Mouse (Mus musculus) ES-E14 (cell line): ENCODE results near the gene Serpina1e. TPM values are rescaled to one million over a fixed set of nuclear protein-coding genes. Genes with fewer than 3 reads are reported as not detected.
"Not testable (repeated sequence)": the region's sequence is repeated elsewhere in the genome, so short reads cannot be mapped to it uniquely, and the experiment has no call there.

Source experiments
- DNase-seq: peaks from one replicate; pipeline ENCODE4 v3.0.0-alpha.2; 2013; ENCODE audit warnings: low read depth, low spot score
- H3K27ac ChIP-seq: 2 replicates; pipeline ENCODE4 v1.5.1; 2012; ENCODE audit warnings: low read depth, mild to moderate bottlenecking, low read length, moderate library complexity, mixed read lengths; ENCODE audit not compliant: poor library complexity, insufficient read depth, severe bottlenecking
- H3K36me3 ChIP-seq: 2 replicates; pipeline ENCODE4 v1.6.1; 2012; ENCODE audit warnings: mild to moderate bottlenecking, low read length, moderate library complexity, mixed read lengths; ENCODE audit not compliant: control insufficient read depth, poor library complexity, insufficient read depth, severe bottlenecking
- H3K4me1 ChIP-seq, 2 experiments: fragments of 150-350 bp in 1 of 2; sonication (generic) in 1 of 2; 2 replicates each; pipeline ENCODE4 v1.6.1; 2012; ENCODE audit warnings: low read length in 2 of 2, mild to moderate bottlenecking in 1 of 2, mixed read lengths in 1 of 2; ENCODE audit not compliant: control insufficient read depth in 2 of 2, insufficient read depth in 2 of 2, poor library complexity in 1 of 2
- H3K4me3 ChIP-seq, 2 experiments: fragments of 150-350 bp in 1 of 2; sonication (generic) in 1 of 2; 2 replicates each; pipeline ENCODE4 v1.5.1; 2012; ENCODE audit warnings: low read length in 2 of 2, low read depth in 1 of 2, mild to moderate bottlenecking in 1 of 2, mixed read lengths in 1 of 2; ENCODE audit not compliant: insufficient read depth in 1 of 2, poor library complexity in 1 of 2, severe bottlenecking in 1 of 2
- H3K9ac ChIP-seq: 2 replicates; pipeline ENCODE4 v1.6.1; 2012; ENCODE audit warnings: low read depth, mild to moderate bottlenecking, low read length, mixed read lengths; ENCODE audit not compliant: poor library complexity, insufficient read depth, severe bottlenecking
- H3K9me3 ChIP-seq: fragments of 150-350 bp; sonication (generic); 2 replicates; pipeline ENCODE4 v1.6.1; 2012; ENCODE audit warnings: low read depth, mild to moderate bottlenecking, low read length; ENCODE audit not compliant: control insufficient read depth, insufficient read depth
- CHD2 ChIP-seq: IDR thresholded peaks from 2 replicates; pipeline ENCODE4 v1.6.1; 2014; ENCODE audit warnings: mild to moderate bottlenecking, low read depth, low read length, inconsistent platforms
- HCFC1 ChIP-seq: IDR thresholded peaks from 2 replicates; pipeline ENCODE4 v1.6.1; 2012; ENCODE audit warnings: low read length, inconsistent platforms, borderline replicate concordance; ENCODE audit not compliant: insufficient read depth
- MAFK ChIP-seq: IDR thresholded peaks from 2 replicates; pipeline ENCODE4 v1.6.1; 2014; ENCODE audit warnings: mild to moderate bottlenecking, low read depth, low read length, inconsistent platforms; ENCODE audit not compliant: insufficient read depth
- ZNF384 ChIP-seq: IDR thresholded peaks from 2 replicates; pipeline ENCODE4 v1.6.1; 2012; ENCODE audit warnings: low read depth, low read length, inconsistent platforms
- in situ Hi-C, 2 experiments: fragments of 600-800 bp; cut with MboI; formaldehyde crosslinking; loops; one replicate each; pipeline ENCODE4 v1.15.1; 2025; ENCODE audit warnings: low sequenced_read_pairs in 2 of 2, inconsistent platforms in 1 of 2; ENCODE audit not compliant: unreplicated experiment in 2 of 2
- total RNA-seq: library from RNA; depleted of rRNA; stranded (reverse); fragments of 300-350 nt; gene quantifications from 2 replicates; pipeline ENCODE4 v1.2.3, GENCODE M21; 2012

Serpina1e gene
- total RNA-seq, 1 experiment: not detected

GRCm38 (mm10) chr12:103961716-103962115 is 2.9 kb upstream of the Serpina1e start:
- no peak for TF ChIP-seq ZNF384
- TF ChIP-seq CHD2: no peak
- DNase-seq: no peak
- H3K4me3 ChIP-seq: no peak overlapping the region
- in situ Hi-C loops: loop anchor here in 1 of 2 experiments (10.0 kb wide), 1 partner anchor 67 kb away; no protein-coding TSS in a partner anchor
- no peaks in the 10 kb centered on the region for H3K9me3 ChIP-seq
- H3K9ac ChIP-seq: no peak overlapping the region
- H3K36me3 ChIP-seq: no peaks in the 10 kb centered on the region
- H3K27ac ChIP-seq: no peak overlapping the region
- no peaks in the 10 kb centered on the region for H3K4me1 ChIP-seq

GRCm38 (mm10) chr12:103956555-103956954 is 2.2 kb downstream of the Serpina1e start:
- DNase-seq, H3K4me3 ChIP-seq, in situ Hi-C loops, H3K9me3 ChIP-seq, H3K4me1 ChIP-seq, H3K36me3 ChIP-seq, H3K9ac ChIP-seq, H3K27ac ChIP-seq: not testable (repeated sequence)

GRCm38 (mm10) chr12:103952972-103953371 is 5.8 kb downstream of the Serpina1e start:
- H3K4me3 ChIP-seq, H3K36me3 ChIP-seq, H3K27ac ChIP-seq, H3K9me3 ChIP-seq, H3K9ac ChIP-seq, H3K4me1 ChIP-seq, DNase-seq, in situ Hi-C loops: not testable (repeated sequence)

GRCm38 (mm10) chr12:103946243-103946642 is 12.5 kb downstream of the Serpina1e start:
- H3K4me3 ChIP-seq: no peak overlapping the region
- DNase-seq: no peak
- no peak overlapping the region for H3K27ac ChIP-seq
- no peaks in the 10 kb centered on the region for H3K36me3 ChIP-seq
- no peak overlapping the region for H3K9ac ChIP-seq
- no peak for TF ChIP-seq ZNF384
- no peak for TF ChIP-seq CHD2
- no peak for TF ChIP-seq MAFK
- TF ChIP-seq HCFC1: no peak
- H3K4me1 ChIP-seq: no peaks in the 10 kb centered on the region
- no peaks in the 10 kb centered on the region for H3K9me3 ChIP-seq
- in situ Hi-C loops: no loop called here

GRCm38 (mm10) chr12:103909181-103909580 is 49.6 kb downstream of the Serpina1e start:
- DNase-seq, H3K9ac ChIP-seq, H3K27ac ChIP-seq, in situ Hi-C loops, H3K9me3 ChIP-seq, H3K4me1 ChIP-seq, H3K36me3 ChIP-seq, H3K4me3 ChIP-seq: not testable (repeated sequence)

GRCm38 (mm10) chr12:103907746-103908145 is 51.0 kb downstream of the Serpina1e start:
- in situ Hi-C loops, H3K9ac ChIP-seq, H3K36me3 ChIP-seq, H3K9me3 ChIP-seq, H3K27ac ChIP-seq, H3K4me3 ChIP-seq, H3K4me1 ChIP-seq, DNase-seq: not testable (repeated sequence)

GRCm38 (mm10) chr12:103904837-103905340 is 53.9 kb downstream of the Serpina1e start, which contains the start of gene Serpina1c:
TSS of gene Serpina1c (minus strand) at chr12:103904887.
- H3K4me1 ChIP-seq, DNase-seq, H3K36me3 ChIP-seq, in situ Hi-C loops, H3K27ac ChIP-seq, H3K9ac ChIP-seq, H3K9me3 ChIP-seq, H3K4me3 ChIP-seq: not testable (repeated sequence)

GRCm38 (mm10) chr12:103901929-103902328 is 56.8 kb downstream of the Serpina1e start:
- in situ Hi-C loops, DNase-seq, H3K36me3 ChIP-seq, H3K4me1 ChIP-seq, H3K4me3 ChIP-seq, H3K9ac ChIP-seq, H3K27ac ChIP-seq, H3K9me3 ChIP-seq: not testable (repeated sequence)
